Mouse (Mus musculus): ENCODE measurements around the gene 4930519P11Rik. TPM values are rescaled to one million over a fixed set of nuclear protein-coding genes. Genes with fewer than 3 reads are reported as not detected.

4930519P11Rik gene
- total RNA-seq, 4 experiments from 2014 or later: 1.4 TPM; not detected in 3

Other genes with a start within 250 kb of the 4930519P11Rik start
- gene Cdk5rap1, start 240.4 kb downstream of the 4930519P11Rik start, total RNA-seq (2022): 10 to 100 TPM; 13.7 to 25.4 (median 18.6) TPM
- 10 to 100 TPM; 21.3 to 37.6 (median 31.5) TPM for gene Snta1, start 205.3 kb downstream of the 4930519P11Rik start, total RNA-seq (2022)
- gene Cbfa2t2, start 177.0 kb downstream of the 4930519P11Rik start, total RNA-seq (2022): 10 to 100 TPM; 34.0 to 55.4 (median 43.4) TPM
- under 1 TPM in 2 of 4 experiments, not detected in 2; 0.46 to 0.71 TPM for gene 1700003F12Rik, start 66.4 kb downstream of the 4930519P11Rik start, total RNA-seq (2022)
- gene Actl10, start 61.7 kb downstream of the 4930519P11Rik start, total RNA-seq (2022): under 1 TPM in 2 of 4 experiments, not detected in 2; 0.17 to 0.31 TPM
- 1 to 10 TPM in 3 of 4 experiments, under 1 TPM in 1; 0.41 to 3.1 (median 2.6) TPM for gene Necab3, start 54.5 kb downstream of the 4930519P11Rik start, total RNA-seq (2022)
- gene E2f1, start 43.5 kb downstream of the 4930519P11Rik start, total RNA-seq (2022): 10 to 100 TPM in 3 of 4 experiments, 1 to 10 TPM in 1; 9.9 to 12.9 (median 12.0) TPM
- gene Pxmp4, start 9.7 kb downstream of the 4930519P11Rik start, total RNA-seq (2022): 10 to 100 TPM; 28.8 to 36.5 (median 32.1) TPM
- gene Zfp341, start 140 bp downstream of the 4930519P11Rik start, total RNA-seq (2022): 1 to 10 TPM; 2.9 to 4.4 (median 4.0) TPM
- gene Chmp4b, start 38.3 kb upstream of the 4930519P11Rik start, total RNA-seq (2022): 100 to 1,000 TPM; 224 to 310 (median 256) TPM
- gene Gm14214, start 156.6 kb upstream of the 4930519P11Rik start, total RNA-seq (2022): not detected
- 100 to 1,000 TPM; 186 to 218 (median 200) TPM for gene Raly, start 177.7 kb upstream of the 4930519P11Rik start, total RNA-seq (2022)
- gene a, start 178.0 kb upstream of the 4930519P11Rik start, total RNA-seq (2022): not detected

Measured in adrenal gland, adult 8-10 months (tissue).